Mouse (Mus musculus) embryonic facial prominence, embryonic 13.5 days (tissue): ENCODE results near the gene Tead1. TPM values are rescaled to one million over a fixed set of nuclear protein-coding genes. Genes with fewer than 3 reads are reported as not detected.
A peak's percentile ranks its signal among the peaks of the same experiment; 100 is the strongest.

Experiments used
- ATAC-seq: fragments of 200-750 bp; cut with Nextera tagmentation; 2 replicates; pipeline ENCODE4 v1.8.0; 2017; ENCODE audit warnings: low read depth; ENCODE audit not compliant: insufficient number of reproducible peaks, insufficient read depth, low FRiP score, low TSS enrichment
- H3K27ac ChIP-seq: fragments of 300-500 bp; sonication (generic); 2 replicates; pipeline ENCODE4 v1.5.1; 2015; ENCODE audit warnings: moderate library complexity, mild to moderate bottlenecking, inconsistent platforms
- H3K27me3 ChIP-seq: fragments of 300-500 bp; sonication (generic); 2 replicates; pipeline ENCODE4 v1.6.1; 2015; ENCODE audit warnings: mild to moderate bottlenecking, inconsistent platforms
- H3K36me3 ChIP-seq: fragments of 300-500 bp; sonication (generic); 2 replicates; pipeline ENCODE4 v1.6.1; 2015; ENCODE audit warnings: mild to moderate bottlenecking, inconsistent platforms
- H3K4me1 ChIP-seq: fragments of 300-500 bp; sonication (generic); 2 replicates; pipeline ENCODE4 v1.6.1; 2015; ENCODE audit warnings: inconsistent platforms
- H3K4me2 ChIP-seq: fragments of 300-500 bp; sonication (generic); 2 replicates; pipeline ENCODE4 v1.6.1; 2015; ENCODE audit warnings: moderate library complexity, mild to moderate bottlenecking, inconsistent platforms
- H3K4me3 ChIP-seq: fragments of 300-500 bp; sonication (generic); 2 replicates; pipeline ENCODE4 v1.5.1; 2015; ENCODE audit warnings: mild to moderate bottlenecking, inconsistent platforms
- H3K9ac ChIP-seq: fragments of 300-500 bp; sonication (generic); 2 replicates; pipeline ENCODE4 v1.6.1; 2015; ENCODE audit warnings: mild to moderate bottlenecking, inconsistent platforms
- H3K9me3 ChIP-seq: fragments of 300-500 bp; sonication (generic); 2 replicates; pipeline ENCODE4 v1.6.1; 2016; ENCODE audit warnings: inconsistent platforms
- WGBS: fragments of 180-500 bp; shearing (Covaris S2); methylation state at CpG from one replicate; pipeline ENCODE4 v1.1.7; 2015; ENCODE audit warnings: mixed read lengths; 5-methylcytosine and 5-hydroxymethylcytosine counted together
- polyA plus RNA-seq: library from polyadenylated mRNA; unstranded; fragments of >200 nt; fragmentation: Nextera tagmentation; extraction: Ambion mirVana; gene quantifications from 2 replicates; pipeline ENCODE4 v1.2.1, GENCODE M21; 2015

The Tead1 gene
- polyA plus RNA-seq, 1 experiment from 2014 or later = 44.9 TPM

DNA sequence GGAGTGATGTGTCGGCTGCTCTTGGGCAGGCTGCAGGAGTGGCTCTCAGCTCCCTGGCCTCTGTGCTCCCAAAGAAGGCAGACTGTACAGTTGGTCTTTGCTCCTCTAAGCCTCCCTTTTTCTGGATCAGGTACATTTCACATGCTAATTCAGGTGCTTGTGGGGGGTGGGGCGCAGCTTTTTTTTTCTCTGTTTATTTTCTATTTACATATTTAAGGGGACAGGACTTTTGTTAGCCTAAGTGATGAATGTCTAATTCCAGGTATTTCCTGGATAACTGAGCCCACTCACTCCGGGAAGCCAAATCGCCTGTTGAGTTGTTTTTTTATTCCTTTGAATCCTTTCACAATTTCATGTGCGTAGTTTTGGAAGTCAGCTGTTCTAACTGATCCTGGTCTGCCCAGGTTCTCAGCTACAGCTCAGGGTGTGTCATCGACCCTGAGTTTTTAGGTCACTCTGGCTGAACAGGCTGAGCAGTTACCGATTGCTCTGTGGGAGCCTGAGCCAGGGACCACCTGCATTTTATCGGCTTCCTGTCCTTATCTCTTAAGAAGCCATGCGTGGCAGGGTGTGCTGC, 9.4 kb downstream of the Tead1 start:
- WGBS = 39% methylated on average over 9 of the region's 9 CpGs
- Histone ChIP-seq H3K36me3 (no peaks in the 10 kb centered on the region), H3K9ac (no peak overlapping the region), H3K4me2 (no peak overlapping the region), H3K27ac (no peak overlapping the region), H3K4me3 (no peak overlapping the region), H3K4me1 (peaks cover 93% of the 10 kb centered on the region), H3K9me3 (no peaks in the 10 kb centered on the region), H3K27me3 (no peaks in the 10 kb centered on the region)
- no peak for ATAC-seq

GRCm38 (mm10) chr7:112690836-112691781, 12.0 kb downstream of the Tead1 start:
- 24% methylated on average over 7 of the region's 7 CpGs for WGBS
- H3K36me3 ChIP-seq = no peaks in the 10 kb centered on the region
- no peaks in the 10 kb centered on the region for H3K27me3 ChIP-seq
- H3K4me3 ChIP-seq = no peak overlapping the region
- H3K9ac ChIP-seq = no peak overlapping the region
- no peak for ATAC-seq
- no peaks in the 10 kb centered on the region for H3K9me3 ChIP-seq
- no peak overlapping the region for H3K27ac ChIP-seq
- H3K4me2 ChIP-seq = no peak overlapping the region
- peaks cover 92% of the 10 kb centered on the region for H3K4me1 ChIP-seq

DNA sequence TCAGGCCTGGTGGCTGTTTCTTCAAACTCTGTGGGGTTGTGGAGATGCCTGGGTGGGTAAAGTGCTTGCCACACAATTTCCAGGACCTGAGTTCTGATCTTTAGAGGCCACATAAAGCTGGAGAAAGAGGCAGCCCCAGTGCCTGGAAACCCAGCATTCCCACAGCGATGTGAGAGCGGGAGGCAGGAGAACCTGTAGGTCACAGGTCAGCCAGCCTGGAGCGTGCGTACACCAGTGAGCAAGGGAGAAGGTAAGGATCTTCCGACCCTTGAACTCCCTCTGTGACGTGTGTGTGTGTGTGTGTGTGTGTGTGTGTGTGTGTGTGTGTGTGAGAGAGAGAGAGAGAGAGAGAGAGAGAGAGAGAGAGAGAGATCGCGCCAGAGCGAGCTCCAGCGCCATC, 14.4 kb downstream of the Tead1 start:
- Histone ChIP-seq H3K4me1 (peaks cover 93% of the 10 kb centered on the region), H3K27me3 (no peaks in the 10 kb centered on the region), H3K4me3 (no peak overlapping the region), H3K36me3 (no peaks in the 10 kb centered on the region), H3K9me3 (no peaks in the 10 kb centered on the region), H3K27ac (no peak overlapping the region), H3K9ac (no peak overlapping the region), H3K4me2 (no peak overlapping the region)
- no peak for ATAC-seq
- WGBS = 68% methylated on average over 10 of the region's 10 CpGs

GRCm38 (mm10) chr7:112696777-112697161, 17.7 kb downstream of the Tead1 start:
- H3K4me2 ChIP-seq = 0 out of 2 replicates have a peak overlapping the region, but pooled peaks have one; percentile 39
- peaks cover 91% of the 10 kb centered on the region for H3K4me1 ChIP-seq
- H3K4me3 ChIP-seq = no peak overlapping the region
- H3K9me3 ChIP-seq = no peaks in the 10 kb centered on the region
- H3K36me3 ChIP-seq = no peaks in the 10 kb centered on the region
- WGBS = 27% methylated on average over 4 of the region's 4 CpGs
- H3K9ac ChIP-seq = peak overlapping the region; percentile 40; the same call in 1 of the 2 replicates
- no peaks in the 10 kb centered on the region for H3K27me3 ChIP-seq
- H3K27ac ChIP-seq = peak overlapping the region; percentile 87
- ATAC-seq = no peak

DNA sequence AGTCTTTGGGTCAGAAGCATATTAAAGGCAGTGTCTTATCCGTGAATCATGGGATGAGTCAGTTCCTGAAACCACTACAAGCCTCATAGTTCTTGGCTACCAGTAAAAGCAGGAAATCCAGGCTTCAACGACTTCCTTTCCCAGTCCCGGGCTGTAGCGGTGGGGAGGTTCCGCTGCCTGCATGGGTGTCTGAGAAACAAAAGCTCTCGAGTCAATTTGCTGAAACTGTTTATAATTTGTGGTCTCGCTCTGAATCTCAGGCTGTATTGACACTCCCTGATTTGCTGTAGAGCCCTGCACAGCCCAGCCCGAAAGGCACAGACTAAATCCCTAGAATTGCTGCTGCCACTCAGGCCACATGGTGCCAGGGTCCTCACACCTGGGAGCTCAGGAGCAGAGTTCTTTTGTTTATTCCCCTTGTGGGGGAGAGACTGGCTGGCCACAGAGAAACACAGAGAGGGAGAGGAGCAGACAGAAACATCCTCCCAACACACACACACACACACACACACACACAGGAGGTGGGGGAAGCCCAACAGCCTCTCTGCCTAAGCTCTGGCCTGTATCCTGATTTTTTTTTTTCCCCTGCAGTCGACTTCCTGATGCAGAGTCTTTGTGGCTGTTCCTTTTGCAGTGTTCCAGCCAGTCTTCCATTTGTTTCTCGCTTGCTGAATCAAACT, 18.2 kb downstream of the Tead1 start:
- Histone ChIP-seq H3K27me3 (no peaks in the 10 kb centered on the region), H3K4me3 (no peak overlapping the region), H3K9me3 (no peaks in the 10 kb centered on the region), H3K9ac (peak overlapping the region; percentile 40; the same call in 1 of the 2 replicates), H3K4me1 (peaks cover 86% of the 10 kb centered on the region), H3K4me2 (peak overlapping the region; percentile 39), H3K36me3 (no peaks in the 10 kb centered on the region), H3K27ac (peak overlapping the region; percentile 87)
- no peak for ATAC-seq
- WGBS = 4% methylated on average over 10 of the region's 10 CpGs

DNA sequence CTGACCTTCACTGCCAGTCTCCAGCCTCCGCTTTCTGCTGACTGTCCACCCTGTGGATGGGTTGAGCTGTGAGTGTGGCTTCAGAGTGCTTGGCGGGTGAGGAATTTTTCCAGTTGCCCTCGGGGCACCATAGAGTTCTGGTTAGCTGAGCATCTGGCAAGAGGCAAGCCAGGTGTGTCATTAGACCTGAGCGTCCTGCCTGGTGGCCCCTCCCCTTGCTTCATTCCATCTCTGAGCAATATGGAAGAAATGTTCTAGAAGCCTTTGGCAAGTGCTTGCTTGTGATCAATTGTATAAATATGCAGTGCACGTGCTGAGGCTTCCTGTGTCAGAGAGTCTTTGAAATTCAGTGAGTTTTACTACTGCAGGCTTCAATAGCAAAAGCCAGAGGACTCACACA, 21.0 kb downstream of the Tead1 start:
- Histone ChIP-seq H3K4me2 (no peak overlapping the region), H3K4me1 (peaks cover 62% of the 10 kb centered on the region), H3K27me3 (no peaks in the 10 kb centered on the region), H3K9me3 (no peaks in the 10 kb centered on the region), H3K36me3 (no peaks in the 10 kb centered on the region), H3K9ac (no peak overlapping the region), H3K27ac (no peak overlapping the region), H3K4me3 (no peak overlapping the region)
- 23% methylated on average over 5 of the region's 5 CpGs for WGBS
- ATAC-seq = no peak

GRCm38 (mm10) chr7:112703341-112703740, 24.2 kb downstream of the Tead1 start:
- Histone ChIP-seq H3K27me3 (no peaks in the 10 kb centered on the region), H3K4me1 (peaks cover 47% of the 10 kb centered on the region), H3K4me3 (no peak overlapping the region), H3K9ac (no peak overlapping the region), H3K36me3 (no peaks in the 10 kb centered on the region), H3K4me2 (no peak overlapping the region), H3K9me3 (no peaks in the 10 kb centered on the region), H3K27ac (no peak overlapping the region)
- ATAC-seq = no peak
- WGBS = 82% methylated on average over 4 of the region's 4 CpGs

DNA sequence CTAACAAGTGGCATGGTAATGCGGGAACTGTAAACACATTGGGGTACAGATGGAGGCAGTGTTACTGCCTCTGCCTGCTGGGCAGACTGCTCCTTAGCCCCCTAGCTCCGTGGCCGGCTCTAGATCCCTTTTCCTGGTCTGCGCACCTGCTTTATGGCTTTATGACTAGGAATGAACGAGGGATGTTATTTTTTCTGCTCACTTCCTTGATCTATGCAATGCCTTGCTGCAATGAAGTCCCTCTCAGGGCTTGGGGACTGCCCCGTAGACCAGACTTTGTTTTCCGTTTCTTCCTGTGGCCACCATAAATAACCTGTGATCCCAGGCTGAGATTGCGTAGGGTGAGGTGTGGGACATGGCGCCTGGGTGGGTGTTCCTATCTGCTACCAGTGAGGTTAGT, 26.8 kb downstream of the Tead1 start:
- WGBS = 78% methylated on average over 9 of the region's 9 CpGs
- no peak for ATAC-seq
- H3K4me3 ChIP-seq = no peak overlapping the region
- peaks cover 50% of the 10 kb centered on the region for H3K4me1 ChIP-seq
- no peaks in the 10 kb centered on the region for H3K36me3 ChIP-seq
- H3K4me2 ChIP-seq = no peak overlapping the region
- no peaks in the 10 kb centered on the region for H3K27me3 ChIP-seq
- H3K9me3 ChIP-seq = no peaks in the 10 kb centered on the region
- no peak overlapping the region for H3K9ac ChIP-seq
- H3K27ac ChIP-seq = no peak overlapping the region

DNA sequence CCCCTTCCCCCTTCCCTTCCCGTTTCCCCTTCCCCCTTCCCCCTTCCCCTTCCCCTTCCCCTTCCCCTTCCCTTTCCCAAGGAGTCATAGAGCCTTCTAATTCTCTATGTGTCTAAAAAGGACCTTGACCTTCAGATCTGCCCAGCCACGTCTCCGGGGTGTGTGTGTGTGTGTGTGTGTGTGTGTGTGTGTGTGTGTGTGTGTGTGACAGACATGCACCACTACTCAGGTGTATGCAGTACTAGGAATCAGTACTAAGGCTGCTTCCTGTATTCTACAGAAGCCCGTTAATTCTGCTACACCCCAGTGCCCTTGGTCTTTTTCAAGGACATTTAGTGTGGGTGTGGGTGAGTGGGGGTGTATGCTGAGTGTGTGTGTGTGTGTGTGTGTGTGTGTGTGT, 27.6 kb downstream of the Tead1 start:
- Histone ChIP-seq H3K9ac (no peak overlapping the region), H3K4me2 (no peak overlapping the region), H3K27me3 (no peaks in the 10 kb centered on the region), H3K27ac (no peak overlapping the region), H3K4me1 (peaks cover 52% of the 10 kb centered on the region), H3K4me3 (no peak overlapping the region), H3K9me3 (no peaks in the 10 kb centered on the region), H3K36me3 (no peaks in the 10 kb centered on the region)
- WGBS = 78% methylated on average over 3 of the region's 4 CpGs
- no peak for ATAC-seq

- H3K27me3 ChIP-seq = no peaks in the 10 kb centered on the region
- WGBS = 75% methylated on average over 7 of the region's 7 CpGs
- no peak for ATAC-seq
- H3K27ac ChIP-seq = no peak overlapping the region
- peaks cover 74% of the 10 kb centered on the region for H3K4me1 ChIP-seq
- H3K36me3 ChIP-seq = no peaks in the 10 kb centered on the region
- H3K9ac ChIP-seq = no peak overlapping the region
- H3K4me2 ChIP-seq = no peak overlapping the region
- no peaks in the 10 kb centered on the region for H3K9me3 ChIP-seq
- no peak overlapping the region for H3K4me3 ChIP-seq
These were observed 31.4 kb downstream of the Tead1 start for GRCm38 (mm10) chr7:112710409-112711107.

GRCm38 (mm10) chr7:112711977-112712376, 32.9 kb downstream of the Tead1 start:
- H3K27ac ChIP-seq = no peak overlapping the region
- 75% methylated on average over 5 of the region's 5 CpGs for WGBS
- H3K9me3 ChIP-seq = no peaks in the 10 kb centered on the region
- peaks cover 73% of the 10 kb centered on the region for H3K4me1 ChIP-seq
- no peaks in the 10 kb centered on the region for H3K27me3 ChIP-seq
- H3K4me2 ChIP-seq = no peak overlapping the region
- no peak for ATAC-seq
- no peaks in the 10 kb centered on the region for H3K36me3 ChIP-seq
- H3K9ac ChIP-seq = no peak overlapping the region
- no peak overlapping the region for H3K4me3 ChIP-seq
